Mouse (Mus musculus): ENCODE data around the gene Col24a1. TPM values are rescaled to one million over a fixed set of nuclear protein-coding genes. Genes with fewer than 3 reads are reported as not detected.

Gene Col24a1
- polyA plus RNA-seq, 1 experiment from 2014 or later = 2.4 TPM

DNA sequence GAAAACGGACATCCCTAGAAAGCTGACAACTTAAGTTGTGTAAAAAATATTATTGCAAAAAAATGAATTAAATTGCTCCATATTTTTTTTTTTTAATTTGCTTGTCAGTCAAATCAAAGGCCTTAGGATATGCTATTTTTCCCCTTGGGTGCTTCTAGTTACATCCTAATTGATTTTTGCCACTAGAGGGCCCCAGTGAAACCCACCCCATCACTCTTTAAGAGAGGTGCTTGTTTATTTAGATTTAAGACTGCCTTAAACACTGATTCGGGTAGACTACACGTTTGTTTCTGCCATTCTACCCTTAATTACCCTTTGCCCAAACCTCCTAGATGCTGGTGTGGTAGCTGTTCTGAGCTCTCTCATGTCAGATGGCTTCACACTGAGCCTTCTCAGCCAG, 73.0 kb downstream of the Col24a1 start:
- Histone ChIP-seq H3K4me3 (no peak overlapping the region), H3K9me3 (no peaks in the 10 kb centered on the region), H3K4me2 (no peak overlapping the region), H3K4me1 (no peaks in the 10 kb centered on the region), H3K27ac (no peak overlapping the region), H3K36me3 (no peaks in the 10 kb centered on the region), H3K9ac (no peak overlapping the region), H3K27me3 (no peaks in the 10 kb centered on the region)
- ATAC-seq (ENCODE audit: borderline replicate concordance, extremely low read depth, low FRiP score, low TSS enrichment) = no peak
- WGBS = 33% methylated on average over 3 of the region's 3 CpGs

DNA sequence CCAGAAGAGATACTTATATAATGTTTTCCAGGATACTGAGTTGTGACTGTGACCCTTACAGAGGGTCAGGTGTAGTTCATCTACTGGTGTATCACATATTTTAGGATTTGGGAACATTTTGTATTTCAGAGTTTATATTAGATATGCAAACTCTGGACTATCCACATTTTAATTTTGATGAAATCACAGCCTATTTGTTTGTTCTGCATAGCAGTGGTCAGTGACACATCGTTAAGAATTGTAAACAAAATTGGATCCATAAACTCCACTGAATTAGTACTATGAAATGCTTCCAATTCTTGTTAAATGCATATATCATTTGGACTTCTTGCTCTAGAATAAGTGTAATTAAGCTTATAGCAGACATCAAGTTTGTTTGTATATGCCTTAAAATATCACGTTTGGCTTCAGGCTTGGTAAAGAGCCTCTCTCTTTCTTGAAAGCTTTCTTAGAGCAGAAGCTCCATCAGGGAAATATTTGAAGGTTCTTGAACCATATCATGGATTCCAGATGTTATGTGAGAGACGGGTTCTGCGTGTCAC, 75.0 kb downstream of the Col24a1 start:
- H3K36me3 ChIP-seq = no peaks in the 10 kb centered on the region
- ATAC-seq (ENCODE audit: borderline replicate concordance, extremely low read depth, low FRiP score, low TSS enrichment) = peak; percentile 78; the same call in 1 of the 2 replicates
- H3K27ac ChIP-seq = peak overlapping the region; percentile 20; the same call in 1 of the 2 replicates
- H3K4me2 ChIP-seq = no peak overlapping the region
- no peaks in the 10 kb centered on the region for H3K27me3 ChIP-seq
- 45% methylated on average over 4 of the region's 4 CpGs for WGBS
- H3K4me1 ChIP-seq = no peaks in the 10 kb centered on the region
- H3K4me3 ChIP-seq = no peak overlapping the region
- H3K9ac ChIP-seq = no peak overlapping the region
- H3K9me3 ChIP-seq = no peaks in the 10 kb centered on the region

DNA sequence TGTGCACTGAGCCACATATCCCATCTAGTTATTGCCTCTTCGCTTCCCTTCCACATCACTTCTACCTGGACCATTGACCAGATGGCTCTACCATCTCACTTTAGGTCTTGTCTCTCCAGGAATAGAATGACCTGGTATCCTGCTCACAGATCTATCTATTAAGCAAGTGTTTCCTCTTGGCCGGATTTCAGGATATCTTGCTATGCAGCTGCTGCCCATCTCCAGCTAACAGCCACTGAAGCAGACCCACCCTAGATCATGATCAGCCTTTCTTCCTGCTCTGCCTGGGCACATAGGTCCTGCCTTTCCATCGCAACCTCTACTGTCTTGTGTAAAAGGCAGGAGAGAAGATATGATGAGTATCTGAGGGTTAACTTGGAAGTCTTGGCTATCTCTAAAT, 84.0 kb downstream of the Col24a1 start:
- H3K27ac ChIP-seq = no peak overlapping the region
- no peaks in the 10 kb centered on the region for H3K9me3 ChIP-seq
- 84% methylated on average over 3 of the region's 3 CpGs for WGBS
- H3K4me2 ChIP-seq = no peak overlapping the region
- no peak for ATAC-seq (ENCODE audit: borderline replicate concordance, extremely low read depth, low FRiP score, low TSS enrichment)
- no peaks in the 10 kb centered on the region for H3K27me3 ChIP-seq
- no peak overlapping the region for H3K9ac ChIP-seq
- no peaks in the 10 kb centered on the region for H3K4me1 ChIP-seq
- no peak overlapping the region for H3K4me3 ChIP-seq
- H3K36me3 ChIP-seq = no peaks in the 10 kb centered on the region

- ATAC-seq (ENCODE audit: borderline replicate concordance, extremely low read depth, low FRiP score, low TSS enrichment) = no peak
- Histone ChIP-seq H3K4me1 (no peaks in the 10 kb centered on the region), H3K9ac (no peak overlapping the region), H3K27me3 (no peaks in the 10 kb centered on the region), H3K4me2 (no peak overlapping the region), H3K4me3 (no peak overlapping the region), H3K36me3 (no peaks in the 10 kb centered on the region), H3K27ac (no peak overlapping the region), H3K9me3 (no peaks in the 10 kb centered on the region)
- 85% methylated on average over 13 of the region's 13 CpGs for WGBS
These were observed 90.8 kb downstream of the Col24a1 start for GRCm38 (mm10) chr3:145383095-145383494.

DNA sequence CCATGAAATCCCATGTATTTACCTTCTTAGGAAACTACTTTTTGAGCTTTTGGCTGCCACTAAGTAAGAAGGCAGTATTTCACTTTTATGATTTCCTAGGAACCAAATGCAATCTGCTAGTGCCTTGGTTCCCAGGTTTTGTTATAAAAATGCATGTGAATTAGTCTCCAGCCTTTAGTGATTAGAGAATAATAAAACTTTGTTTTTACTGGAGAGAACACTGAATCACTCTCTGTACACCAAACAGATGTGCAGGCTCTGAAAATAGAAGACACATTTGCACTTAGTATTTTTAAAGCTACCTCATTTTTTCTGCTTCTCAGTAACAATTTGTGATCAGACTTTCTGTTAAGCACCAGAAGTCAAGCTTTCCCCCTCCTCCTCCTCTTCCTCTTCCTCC, 94.2 kb downstream of the Col24a1 start:
- no peak for ATAC-seq (ENCODE audit: borderline replicate concordance, extremely low read depth, low FRiP score, low TSS enrichment)

DNA sequence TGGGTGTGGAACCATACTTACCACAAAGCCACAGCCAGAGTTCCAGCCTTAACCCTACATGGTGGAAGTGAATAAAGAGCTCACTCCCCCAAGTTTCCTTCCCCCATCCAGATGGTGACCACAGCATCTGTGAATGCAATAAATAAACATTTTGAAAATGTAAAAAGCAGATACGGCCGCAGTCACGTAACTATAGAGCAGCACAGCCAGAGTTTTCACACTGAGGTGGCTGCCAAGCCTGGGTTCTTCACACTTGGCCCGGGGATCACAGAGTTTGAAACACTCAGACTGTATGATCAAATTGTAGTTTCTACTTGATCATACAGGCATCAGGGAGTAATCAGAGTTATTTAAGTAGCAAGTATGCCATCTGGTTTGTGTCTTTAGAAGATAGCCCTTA, 98.4 kb downstream of the Col24a1 start:
- H3K36me3 ChIP-seq = no peaks in the 10 kb centered on the region
- H3K4me1 ChIP-seq = peaks cover 4% of the 10 kb centered on the region
- H3K9me3 ChIP-seq = no peaks in the 10 kb centered on the region
- H3K4me2 ChIP-seq = no peak overlapping the region
- no peaks in the 10 kb centered on the region for H3K27me3 ChIP-seq
- no peak overlapping the region for H3K27ac ChIP-seq
- H3K9ac ChIP-seq = no peak overlapping the region
- no peak for ATAC-seq (ENCODE audit: borderline replicate concordance, extremely low read depth, low FRiP score, low TSS enrichment)
- H3K4me3 ChIP-seq = no peak overlapping the region
- 49% methylated on average over 4 of the region's 4 CpGs for WGBS

More for the DNA sequence above, 94.2 kb downstream of the Col24a1 start:
- Histone ChIP-seq H3K27ac (no peak overlapping the region), H3K9ac (no peak overlapping the region), H3K4me1 (no peaks in the 10 kb centered on the region), H3K9me3 (no peaks in the 10 kb centered on the region), H3K36me3 (no peaks in the 10 kb centered on the region), H3K4me3 (no peak overlapping the region), H3K4me2 (no peak overlapping the region), H3K27me3 (no peaks in the 10 kb centered on the region)

GRCm38 (mm10) chr3:145391986-145392659, 99.9 kb downstream of the Col24a1 start:
- H3K4me3 ChIP-seq = no peak overlapping the region
- no peaks in the 10 kb centered on the region for H3K27me3 ChIP-seq
- H3K9ac ChIP-seq = no peak overlapping the region
- H3K9me3 ChIP-seq = no peaks in the 10 kb centered on the region
- 54% methylated on average over 19 of the region's 19 CpGs for WGBS
- H3K4me1 ChIP-seq = peaks cover 9% of the 10 kb centered on the region
- no peak for ATAC-seq (ENCODE audit: borderline replicate concordance, extremely low read depth, low FRiP score, low TSS enrichment)
- H3K27ac ChIP-seq = no peak overlapping the region
- no peak overlapping the region for H3K4me2 ChIP-seq
- H3K36me3 ChIP-seq = no peaks in the 10 kb centered on the region

GRCm38 (mm10) chr3:145399173-145399572, 106.9 kb downstream of the Col24a1 start:
- H3K4me3 ChIP-seq = no peak overlapping the region
- H3K9me3 ChIP-seq = no peaks in the 10 kb centered on the region
- no peak for ATAC-seq (ENCODE audit: borderline replicate concordance, extremely low read depth, low FRiP score, low TSS enrichment)
- no peaks in the 10 kb centered on the region for H3K27me3 ChIP-seq
- no peaks in the 10 kb centered on the region for H3K36me3 ChIP-seq
- no peak overlapping the region for H3K4me2 ChIP-seq
- H3K4me1 ChIP-seq = peaks cover 5% of the 10 kb centered on the region; the same call in 1 of the 2 replicates
- H3K9ac ChIP-seq = no peak overlapping the region
- 80% methylated on average over 3 of the region's 3 CpGs for WGBS
- H3K27ac ChIP-seq = no peak overlapping the region

- Histone ChIP-seq H3K27ac (no peak overlapping the region), H3K9ac (no peak overlapping the region), H3K36me3 (no peaks in the 10 kb centered on the region), H3K4me3 (no peak overlapping the region), H3K27me3 (no peaks in the 10 kb centered on the region), H3K4me1 (no peaks in the 10 kb centered on the region), H3K9me3 (no peaks in the 10 kb centered on the region), H3K4me2 (no peak overlapping the region)
- no peak for ATAC-seq (ENCODE audit: borderline replicate concordance, extremely low read depth, low FRiP score, low TSS enrichment)
- WGBS = 87% methylated on average over 10 of the region's 10 CpGs
These were observed 110.0 kb downstream of the Col24a1 start for GRCm38 (mm10) chr3:145402257-145402656.

DNA sequence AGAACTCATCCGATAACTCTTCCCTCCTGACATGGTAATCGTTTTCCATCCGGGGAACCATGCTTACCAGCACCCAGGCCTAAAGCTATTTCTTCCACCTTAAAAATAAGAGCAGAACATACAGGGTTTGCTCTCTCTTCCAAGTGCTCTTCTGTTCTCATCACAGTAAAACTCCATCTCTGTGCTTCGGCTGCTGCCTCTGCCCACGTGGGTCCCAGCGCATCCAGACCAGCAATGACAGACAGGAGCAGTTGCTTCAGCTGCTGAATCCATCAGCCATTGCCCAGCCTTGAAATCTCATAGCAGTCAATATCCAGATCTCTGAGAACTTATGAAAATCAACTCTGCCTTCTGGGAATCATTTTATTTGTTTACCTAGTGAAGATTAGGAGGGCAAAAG, 110.7 kb downstream of the Col24a1 start:
- 83% methylated on average over 6 of the region's 6 CpGs for WGBS
- Histone ChIP-seq H3K4me1 (no peaks in the 10 kb centered on the region), H3K36me3 (no peaks in the 10 kb centered on the region)

DNA sequence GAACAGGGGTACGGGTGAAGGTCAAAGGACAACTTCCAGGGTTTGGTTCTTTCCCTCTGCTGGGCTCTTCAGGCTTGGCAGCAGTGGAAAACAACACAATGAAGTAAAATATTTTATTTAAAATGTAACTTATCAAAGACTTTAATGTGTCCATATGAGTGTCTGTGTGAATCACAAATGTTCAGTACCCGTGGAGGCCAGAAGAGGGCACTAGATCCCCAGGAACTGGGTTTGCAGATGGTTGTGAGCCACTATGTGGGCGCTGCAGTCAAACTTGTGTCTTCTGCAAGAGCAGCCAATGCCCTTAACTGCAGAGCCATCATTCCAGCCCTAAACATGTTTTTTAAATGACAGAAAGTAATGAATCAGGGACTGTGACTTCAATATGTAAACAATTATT, 115.8 kb downstream of the Col24a1 start:
- H3K4me3 ChIP-seq = no peak overlapping the region
- no peaks in the 10 kb centered on the region for H3K4me1 ChIP-seq
- no peaks in the 10 kb centered on the region for H3K27me3 ChIP-seq
- no peak for ATAC-seq (ENCODE audit: borderline replicate concordance, extremely low read depth, low FRiP score, low TSS enrichment)
- H3K9ac ChIP-seq = no peak overlapping the region
- no peak overlapping the region for H3K4me2 ChIP-seq
- no peaks in the 10 kb centered on the region for H3K9me3 ChIP-seq
- WGBS = 66% methylated on average over 3 of the region's 3 CpGs
- H3K36me3 ChIP-seq = no peaks in the 10 kb centered on the region
- no peak overlapping the region for H3K27ac ChIP-seq

More for the DNA sequence above, 110.7 kb downstream of the Col24a1 start:
- no peaks in the 10 kb centered on the region for H3K27me3 ChIP-seq
- no peak for ATAC-seq (ENCODE audit: borderline replicate concordance, extremely low read depth, low FRiP score, low TSS enrichment)
- no peaks in the 10 kb centered on the region for H3K9me3 ChIP-seq
- no peak overlapping the region for H3K9ac ChIP-seq
- H3K27ac ChIP-seq = no peak overlapping the region
- H3K4me2 ChIP-seq = no peak overlapping the region
- H3K4me3 ChIP-seq = no peak overlapping the region

- no peak overlapping the region for H3K9ac ChIP-seq
- H3K36me3 ChIP-seq = no peaks in the 10 kb centered on the region
- no peak for ATAC-seq (ENCODE audit: borderline replicate concordance, extremely low read depth, low FRiP score, low TSS enrichment)
- no peak overlapping the region for H3K4me2 ChIP-seq
- H3K9me3 ChIP-seq = no peaks in the 10 kb centered on the region
- no peaks in the 10 kb centered on the region for H3K4me1 ChIP-seq
- H3K4me3 ChIP-seq = no peak overlapping the region
- no peak overlapping the region for H3K27ac ChIP-seq
- WGBS = 53% methylated on average over 4 of the region's 4 CpGs
- H3K27me3 ChIP-seq = no peaks in the 10 kb centered on the region
These were observed 119.9 kb downstream of the Col24a1 start for GRCm38 (mm10) chr3:145412137-145412536.
